Mouse (Mus musculus): Measurements from ENCODE around the gene Mafg. TPM values are rescaled to one million over a fixed set of nuclear protein-coding genes. Genes with fewer than 3 reads are reported as not detected.
A peak's percentile ranks its signal among the peaks of the same experiment; 100 is the strongest.

The Mafg gene
- polyA plus RNA-seq, 1 experiment from 2014 or later, result 37.5 TPM

DNA sequence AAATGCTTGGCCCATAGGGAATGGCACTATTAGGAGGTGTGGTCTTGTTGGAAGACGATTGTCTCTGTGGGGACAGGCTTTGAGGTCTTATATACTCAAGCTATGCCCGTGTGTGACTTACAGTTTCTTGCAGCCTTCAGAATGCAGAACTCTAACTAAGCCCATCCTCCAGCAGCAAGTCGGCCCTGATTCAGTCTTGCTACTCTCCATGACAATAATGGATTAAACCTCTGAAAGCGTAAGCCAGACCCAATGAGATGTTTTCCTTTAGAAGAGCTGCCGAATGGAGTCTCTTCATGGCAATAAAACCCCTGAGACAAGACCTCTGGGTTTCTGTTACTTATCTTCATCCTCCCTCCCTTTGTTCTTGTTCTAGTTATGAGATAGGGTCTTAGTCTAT, 1.4 kb upstream of the Mafg start:
- H3K27ac ChIP-seq (ENCODE audit: low read length), result no peak overlapping the region
- H3K9ac ChIP-seq (ENCODE audit: low read depth, low read length), result no peak overlapping the region
- no peaks in the 10 kb centered on the region for H3K27me3 ChIP-seq (ENCODE audit: control insufficient read depth, insufficient read depth, low read depth, low read length)
- H3K4me3 ChIP-seq (ENCODE audit: low read depth, low read length), result no peak overlapping the region
- H3K4me1 ChIP-seq (ENCODE audit: control insufficient read depth, insufficient read depth, low read length), result peaks cover 27% of the 10 kb centered on the region
- no peak for ATAC-seq
- no peaks in the 10 kb centered on the region for H3K9me3 ChIP-seq (replicated peaks; ENCODE audit: control insufficient read depth, low read length, poor library complexity, severe bottlenecking)
- no peak overlapping the region for H3K4me2 ChIP-seq (ENCODE audit: low read length)
- WGBS, result 69% methylated on average over 5 of the region's 5 CpGs
- H3K36me3 ChIP-seq (ENCODE audit: control insufficient read depth, insufficient read depth, low read length), result no peaks in the 10 kb centered on the region

GRCm38 (mm10) chr11:120632559-120633519, 561 bp downstream of the Mafg start:
- H3K9me3 ChIP-seq (replicated peaks; ENCODE audit: control insufficient read depth, low read length, poor library complexity, severe bottlenecking), result no peaks in the 10 kb centered on the region
- H3K9ac ChIP-seq (ENCODE audit: low read depth, low read length), result peak overlapping the region; percentile 89
- H3K4me1 ChIP-seq (ENCODE audit: control insufficient read depth, insufficient read depth, low read length), result peaks cover 29% of the 10 kb centered on the region
- ATAC-seq, result peak; percentile 80
- peak overlapping the region; percentile 93 for H3K4me3 ChIP-seq (ENCODE audit: low read depth, low read length)
- peak overlapping the region; percentile 86 for H3K27ac ChIP-seq (ENCODE audit: low read length)
- peaks cover 4% of the 10 kb centered on the region for H3K36me3 ChIP-seq (ENCODE audit: control insufficient read depth, insufficient read depth, low read length)
- no peaks in the 10 kb centered on the region for H3K27me3 ChIP-seq (ENCODE audit: control insufficient read depth, insufficient read depth, low read depth, low read length)
- peak overlapping the region; percentile 93 for H3K4me2 ChIP-seq (ENCODE audit: low read length)
- WGBS, result under 1% methylated on average over 107 of the region's 116 CpGs

DNA sequence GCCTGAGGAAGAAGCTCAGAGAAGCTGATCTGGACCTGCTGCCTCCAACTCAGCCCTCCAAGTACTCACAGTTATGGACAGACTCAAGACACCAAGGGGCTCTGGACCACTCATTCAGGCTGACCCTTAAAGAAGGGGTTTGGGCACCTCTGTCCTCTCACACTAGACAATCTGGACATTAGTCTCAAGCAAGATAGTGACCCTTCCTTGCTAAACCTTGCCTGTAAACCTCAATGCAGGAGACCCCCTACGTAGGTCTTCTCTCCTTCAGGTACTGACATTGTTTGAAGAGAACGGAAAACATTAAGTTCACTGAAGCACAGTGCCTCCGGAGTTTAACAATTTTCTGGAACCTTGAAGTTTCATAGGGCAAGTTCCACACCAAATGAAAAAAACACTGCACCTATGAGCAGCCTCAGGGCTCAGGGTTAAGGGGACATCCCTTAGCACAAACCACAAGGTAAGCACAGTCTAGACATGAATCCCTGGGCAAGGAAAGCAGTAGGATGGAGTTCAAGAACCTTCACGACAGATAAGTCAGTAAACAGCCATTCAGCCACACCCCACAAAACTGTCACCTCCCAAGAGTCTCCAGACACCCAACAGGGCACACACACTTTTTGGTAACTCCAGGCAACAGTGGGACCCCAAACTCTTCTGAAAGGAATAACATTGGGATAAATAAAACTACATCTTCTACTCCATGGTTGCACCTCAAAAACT, 1.5 kb downstream of the Mafg start:
- ATAC-seq, result no peak
- peak overlapping the region; percentile 93 for H3K4me2 ChIP-seq (ENCODE audit: low read length)
- peaks cover 6% of the 10 kb centered on the region for H3K36me3 ChIP-seq (ENCODE audit: control insufficient read depth, insufficient read depth, low read length)
- H3K4me1 ChIP-seq (ENCODE audit: control insufficient read depth, insufficient read depth, low read length), result peaks cover 29% of the 10 kb centered on the region
- peak overlapping the region; percentile 93 for H3K4me3 ChIP-seq (ENCODE audit: low read depth, low read length)
- peak overlapping the region; percentile 89 for H3K9ac ChIP-seq (ENCODE audit: low read depth, low read length)
- no peak overlapping the region for H3K27ac ChIP-seq (ENCODE audit: low read length)
- 67% methylated on average over 4 of the region's 4 CpGs for WGBS
- no peaks in the 10 kb centered on the region for H3K9me3 ChIP-seq (replicated peaks; ENCODE audit: control insufficient read depth, low read length, poor library complexity, severe bottlenecking)
- H3K27me3 ChIP-seq (ENCODE audit: control insufficient read depth, insufficient read depth, low read depth, low read length), result no peaks in the 10 kb centered on the region

- H3K27ac ChIP-seq (ENCODE audit: low read length), result no peak overlapping the region
Measured at GRCm38 (mm10) chr11:120630881-120631725, 2.3 kb downstream of the Mafg start.

GRCm38 (mm10) chr11:120630401-120630871, 3.0 kb downstream of the Mafg start:
- Histone ChIP-seq H3K4me3 (ENCODE audit: low read depth, low read length) (no peak overlapping the region), H3K27me3 (ENCODE audit: control insufficient read depth, insufficient read depth, low read depth, low read length) (no peaks in the 10 kb centered on the region), H3K9ac (ENCODE audit: low read depth, low read length) (no peak overlapping the region), H3K4me1 (ENCODE audit: control insufficient read depth, insufficient read depth, low read length) (peaks cover 31% of the 10 kb centered on the region), H3K36me3 (ENCODE audit: control insufficient read depth, insufficient read depth, low read length) (peaks cover 6% of the 10 kb centered on the region), H3K4me2 (ENCODE audit: low read length) (no peak overlapping the region), H3K27ac (ENCODE audit: low read length) (no peak overlapping the region), H3K9me3 (replicated peaks; ENCODE audit: control insufficient read depth, low read length, poor library complexity, severe bottlenecking) (no peaks in the 10 kb centered on the region)
- no peak for ATAC-seq
- WGBS, result 38% methylated on average over 5 of the region's 5 CpGs

More at GRCm38 (mm10) chr11:120630881-120631725, 2.3 kb downstream of the Mafg start:
- H3K36me3 ChIP-seq (ENCODE audit: control insufficient read depth, insufficient read depth, low read length), result peaks cover 6% of the 10 kb centered on the region
- H3K4me3 ChIP-seq (ENCODE audit: low read depth, low read length), result no peak overlapping the region
- H3K4me2 ChIP-seq (ENCODE audit: low read length), result peak overlapping the region; percentile 93; the same call in 1 of the 2 replicates
- 40% methylated on average over 7 of the region's 7 CpGs for WGBS
- no peaks in the 10 kb centered on the region for H3K9me3 ChIP-seq (replicated peaks; ENCODE audit: control insufficient read depth, low read length, poor library complexity, severe bottlenecking)
- peaks cover 29% of the 10 kb centered on the region for H3K4me1 ChIP-seq (ENCODE audit: control insufficient read depth, insufficient read depth, low read length)
- H3K27me3 ChIP-seq (ENCODE audit: control insufficient read depth, insufficient read depth, low read depth, low read length), result no peaks in the 10 kb centered on the region
- no peak for ATAC-seq
- 0 out of 2 replicates have a peak overlapping the region, but pooled peaks have one; percentile 30 for H3K9ac ChIP-seq (ENCODE audit: low read depth, low read length)

DNA sequence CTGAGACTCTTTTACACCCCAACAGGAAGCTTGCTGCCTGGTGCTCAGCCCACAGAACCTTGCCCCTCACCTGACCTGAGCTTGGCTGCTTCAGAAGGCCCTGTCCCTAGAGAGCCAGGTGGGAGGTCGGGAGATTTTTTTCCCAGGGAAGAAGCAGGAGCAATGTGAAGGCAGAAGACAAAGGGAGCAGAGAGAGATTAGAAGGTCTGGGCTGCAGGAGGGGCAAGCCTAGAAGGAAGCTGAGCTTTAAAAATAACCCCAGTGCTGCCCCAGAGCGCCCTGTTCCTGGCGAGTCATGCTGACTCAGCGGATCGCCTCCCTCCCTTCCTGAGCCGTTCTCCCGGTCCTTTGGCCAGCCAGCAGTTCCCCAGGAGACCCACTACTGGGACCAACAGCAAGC, 3.5 kb downstream of the Mafg start:
- H3K27ac ChIP-seq (ENCODE audit: low read length), result no peak overlapping the region
- H3K27me3 ChIP-seq (ENCODE audit: control insufficient read depth, insufficient read depth, low read depth, low read length), result no peaks in the 10 kb centered on the region
- peaks cover 35% of the 10 kb centered on the region for H3K4me1 ChIP-seq (ENCODE audit: control insufficient read depth, insufficient read depth, low read length)
- H3K9me3 ChIP-seq (replicated peaks; ENCODE audit: control insufficient read depth, low read length, poor library complexity, severe bottlenecking), result no peaks in the 10 kb centered on the region
- no peak overlapping the region for H3K4me3 ChIP-seq (ENCODE audit: low read depth, low read length)
- ATAC-seq, result no peak
- 30% methylated on average over 7 of the region's 7 CpGs for WGBS
- peaks cover 6% of the 10 kb centered on the region for H3K36me3 ChIP-seq (ENCODE audit: control insufficient read depth, insufficient read depth, low read length)
- no peak overlapping the region for H3K9ac ChIP-seq (ENCODE audit: low read depth, low read length)
- H3K4me2 ChIP-seq (ENCODE audit: low read length), result no peak overlapping the region

GRCm38 (mm10) chr11:120629341-120629730, 4.1 kb downstream of the Mafg start:
- Histone ChIP-seq H3K9me3 (replicated peaks; ENCODE audit: control insufficient read depth, low read length, poor library complexity, severe bottlenecking) (no peaks in the 10 kb centered on the region), H3K4me1 (ENCODE audit: control insufficient read depth, insufficient read depth, low read length) (peaks cover 35% of the 10 kb centered on the region), H3K4me2 (ENCODE audit: low read length) (no peak overlapping the region), H3K27me3 (ENCODE audit: control insufficient read depth, insufficient read depth, low read depth, low read length) (no peaks in the 10 kb centered on the region), H3K9ac (ENCODE audit: low read depth, low read length) (no peak overlapping the region), H3K4me3 (ENCODE audit: low read depth, low read length) (no peak overlapping the region), H3K27ac (ENCODE audit: low read length) (no peak overlapping the region), H3K36me3 (ENCODE audit: control insufficient read depth, insufficient read depth, low read length) (peaks cover 6% of the 10 kb centered on the region)
- ATAC-seq, result no peak
- 71% methylated on average over 23 of the region's 23 CpGs for WGBS

- H3K27ac ChIP-seq (ENCODE audit: low read length), result no peak overlapping the region
- H3K4me2 ChIP-seq (ENCODE audit: low read length), result no peak overlapping the region
- peaks cover 41% of the 10 kb centered on the region for H3K4me1 ChIP-seq (ENCODE audit: control insufficient read depth, insufficient read depth, low read length)
- H3K9ac ChIP-seq (ENCODE audit: low read depth, low read length), result no peak overlapping the region
- no peaks in the 10 kb centered on the region for H3K27me3 ChIP-seq (ENCODE audit: control insufficient read depth, insufficient read depth, low read depth, low read length)
- no peaks in the 10 kb centered on the region for H3K9me3 ChIP-seq (replicated peaks; ENCODE audit: control insufficient read depth, low read length, poor library complexity, severe bottlenecking)
- no peak overlapping the region for H3K4me3 ChIP-seq (ENCODE audit: low read depth, low read length)
- 94% methylated on average over 23 of the region's 23 CpGs for WGBS
- H3K36me3 ChIP-seq (ENCODE audit: control insufficient read depth, insufficient read depth, low read length), result peaks cover 6% of the 10 kb centered on the region
- ATAC-seq, result no peak
Measured at GRCm38 (mm10) chr11:120628601-120629340, 4.6 kb downstream of the Mafg start.
